Mouse (Mus musculus): ENCODE measurements around the gene Sphk1.

Gene Sphk1

GRCm38 (mm10) chr11:116579280-116579679, 48.6 kb downstream of the Sphk1 start:
- in situ Hi-C loops (cut with MboI) = no loop called here

GRCm38 (mm10) chr11:116580031-116580652, 49.4 kb downstream of the Sphk1 start:
- in situ Hi-C loops (cut with MboI) = no loop called here

- in situ Hi-C loops (cut with MboI) = no loop called here
Observed at GRCm38 (mm10) chr11:116580711-116581375, 50.1 kb downstream of the Sphk1 start.

- in situ Hi-C loops (cut with MboI) = no loop called here
Observed at GRCm38 (mm10) chr11:116581376-116581814, 50.7 kb downstream of the Sphk1 start, which contains the start of gene Ube2o. Ube2o (minus strand) TSS chr11:116581447.

- in situ Hi-C loops (cut with MboI) = no loop called here
Observed at GRCm38 (mm10) chr11:116585682-116586081, 55.0 kb downstream of the Sphk1 start.
